Mouse (Mus musculus) kidney, postnatal 10 days (tissue): Measurements from ENCODE around the gene Gm11146.

Experiments used
- DNase-seq: peaks from one replicate; pipeline ENCODE4 v3.0.0; 2021; ENCODE audit warnings: mixed read lengths

The Gm11146 gene

DNA sequence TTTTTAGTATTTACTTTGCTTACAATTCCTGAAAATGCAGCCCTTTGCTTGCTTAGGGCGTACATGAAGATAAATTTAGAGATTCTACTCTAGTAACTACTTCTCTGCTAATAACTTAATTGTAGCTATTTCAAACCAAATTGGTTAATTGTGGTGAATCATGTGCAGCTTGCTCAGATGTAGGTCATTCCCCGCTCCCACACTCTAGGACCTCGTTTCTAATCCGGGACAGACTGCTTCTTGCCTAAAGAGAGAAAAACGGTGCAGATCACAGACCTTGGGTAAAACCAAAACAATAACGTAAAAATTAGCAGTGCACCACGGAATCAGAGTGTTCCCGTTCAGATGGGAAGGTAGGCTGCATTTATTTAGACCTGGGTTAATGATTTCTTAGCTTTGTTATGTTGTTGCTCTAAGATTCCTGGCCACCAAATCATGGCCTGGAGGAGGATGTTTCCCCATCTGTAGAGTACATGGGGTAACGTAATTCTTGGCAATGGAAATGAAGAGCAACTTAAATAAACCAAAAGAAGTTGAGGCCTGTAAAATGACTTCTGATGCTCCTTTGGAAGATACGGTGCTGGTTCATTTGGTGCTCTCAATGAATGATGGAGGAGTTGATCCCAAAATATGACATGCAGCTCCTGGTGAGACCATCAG lies 45.3 kb downstream of the Gm11146 start:
- DNase-seq, result no peak

GRCm38 (mm10) chr16:77551051-77551450 lies 50.8 kb downstream of the Gm11146 start:
- no peak for DNase-seq
